ENCODE assay signal across 8 mouse cellular contexts in the genomic region with DNA sequence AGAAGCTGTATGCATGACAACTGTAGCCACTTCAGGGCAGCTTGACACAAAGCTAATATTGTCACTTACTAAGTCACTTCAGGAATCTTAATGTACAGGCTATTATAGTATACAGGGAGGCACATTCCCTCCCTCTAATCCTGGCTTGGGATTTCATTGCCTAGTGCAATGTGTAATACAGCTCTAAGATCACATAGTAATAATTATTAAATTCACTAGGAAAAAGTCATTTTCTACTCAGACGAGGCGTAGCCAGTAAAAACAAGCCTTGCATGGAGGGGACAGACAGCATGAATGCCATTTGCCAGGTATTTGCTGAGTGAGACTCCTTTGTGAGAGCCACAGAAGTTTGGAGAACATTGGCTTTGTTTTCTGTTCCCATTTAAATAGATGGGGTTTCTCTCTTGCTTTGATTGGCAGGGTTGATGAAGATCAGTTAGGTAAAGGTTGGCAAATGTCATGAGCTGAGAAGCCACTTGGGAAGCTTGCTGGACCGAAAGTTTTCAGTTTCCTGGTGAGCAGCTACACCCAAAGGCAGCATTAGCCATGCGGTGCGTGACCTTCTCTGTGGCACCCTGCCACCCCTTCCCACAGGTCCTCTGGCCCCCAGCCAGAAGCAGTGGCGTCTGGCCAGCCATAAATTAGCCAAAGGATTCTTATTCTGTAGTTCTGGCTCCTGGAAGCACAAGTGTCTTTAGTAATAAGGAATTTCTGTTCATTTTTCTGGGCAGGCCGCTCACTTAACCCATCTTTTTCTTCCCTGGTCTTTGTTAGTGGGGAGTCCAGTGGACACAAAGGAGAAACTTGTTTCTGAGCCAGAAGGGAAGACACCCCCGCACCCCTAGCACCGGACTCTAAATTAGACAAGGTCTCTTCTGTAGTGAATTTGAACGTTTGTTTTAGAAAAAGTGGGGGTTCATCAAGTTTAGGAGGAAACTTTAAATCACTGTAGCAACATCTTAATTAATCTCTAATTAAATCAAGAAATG. TPM values are rescaled to one million over a fixed set of nuclear protein-coding genes. Genes with fewer than 3 reads are reported as not detected.
A peak's percentile ranks its signal among the peaks of the same experiment; 100 is the strongest.
DNase-seq lines count a peak whose midpoint lies in the region; ATAC-seq and TF ChIP-seq lines count a peak whose summit lies in the region.
"Had no signal": no experiment of that assay in that cellular context is flagged by ENCODE, and none has a peak within 500 bp of the region (broad histone marks: within the 10 kb centered on the region; RNA-seq: fewer than 3 reads in every experiment).

No protein-coding gene starts in this region.

- 49% methylated on average over 10 of the region's 10 CpGs for WGBS in hindbrain, embryonic 14.5 days

- no peak for TF ChIP-seq POLR2A in embryonic fibroblast, embryonic 13.5 days (IDR thresholded peaks at IDR 0.05; ENCODE audit: low read depth, low read length)

- H3K9ac ChIP-seq in hindbrain, embryonic 14.5 days: no peak overlapping the region
- H3K9ac ChIP-seq: liver, embryonic 13.5 days had no signal

- no peaks in the 10 kb centered on the region for H3K9me3 ChIP-seq in hindbrain, embryonic 14.5 days (ENCODE audit: control insufficient read depth, low read length)
- H3K9me3 ChIP-seq: liver, embryonic 13.5 days had no signal

- no peak for TF ChIP-seq CTCF in embryonic fibroblast, embryonic 13.5 days (IDR thresholded peaks at IDR 0.05; ENCODE audit: borderline replicate concordance, insufficient read depth, low read length)

- H3K4me3 ChIP-seq in embryonic fibroblast, embryonic 13.5 days (ENCODE audit: insufficient read depth, low read length): no peak overlapping the region
- H3K4me3 ChIP-seq in hindbrain, embryonic 14.5 days (replicated peaks; ENCODE audit: low read length): no peak overlapping the region
- H3K4me3 ChIP-seq: liver, embryonic 13.5 days had no signal

- no peak overlapping the region for H3K4me2 ChIP-seq in hindbrain, embryonic 14.5 days (replicated peaks)
- H3K4me2 ChIP-seq: liver, embryonic 13.5 days had no signal

- DNase-seq in A20 (ENCODE audit: low read depth, low spot score): peak; percentile 26
- DNase-seq in NIH3T3 (ENCODE audit: low read depth): peak; percentile 69
- peak; percentile 71 for DNase-seq in hindbrain, embryonic 14.5 days (ENCODE audit: low spot score)
- DNase-seq in left cerebral cortex, postnatal 25 days (ENCODE audit: low spot score in 2 of 2): peak; percentile 50 to 64
- peak; percentile 74 for DNase-seq in ovary, postnatal 10 days (ENCODE audit: low spot score)
- no peak for DNase-seq in spleen, postnatal 10 days (ENCODE audit: low spot score in 2 of 2)
- DNase-seq: liver, embryonic 13.5 days had no signal

- H3K27me3 ChIP-seq in hindbrain, embryonic 14.5 days (ENCODE audit: control insufficient read depth, insufficient read depth, low read length): no peaks in the 10 kb centered on the region
- H3K27me3 ChIP-seq: liver, embryonic 13.5 days had no signal

- ATAC-seq in hindbrain, embryonic 14.5 days (ENCODE audit: low FRiP score): peak; percentile 82; the same call in 1 of the 2 replicates

- H3K36me3 ChIP-seq in hindbrain, embryonic 14.5 days (replicated peaks; ENCODE audit: control insufficient read depth, insufficient read depth): no peaks in the 10 kb centered on the region
- H3K36me3 ChIP-seq: liver, embryonic 13.5 days had no signal

- no peaks in the 10 kb centered on the region; the same call in none of the 2 replicates for H3K4me1 ChIP-seq in embryonic fibroblast, embryonic 13.5 days (ENCODE audit: control insufficient read depth, insufficient read depth, low read length)
- H3K4me1 ChIP-seq in hindbrain, embryonic 14.5 days (replicated peaks; ENCODE audit: control insufficient read depth, insufficient read depth, low read length): 0 out of 2 replicates have a peak, but pooled peaks cover 2% of the 10 kb centered on the region
- H3K4me1 ChIP-seq: liver, embryonic 13.5 days had no signal

- H3K27ac ChIP-seq in embryonic fibroblast, embryonic 13.5 days (ENCODE audit: insufficient read depth, low read length): peak overlapping the region; percentile 53
- peak overlapping the region; percentile 59; the same call in 1 of the 2 replicates for H3K27ac ChIP-seq in hindbrain, embryonic 14.5 days
- H3K27ac ChIP-seq: liver, embryonic 13.5 days had no signal

- intact Hi-C loops in left cerebral cortex, postnatal 25 days (cut with DNase I): no loop called here

RNA-seq across cellular contexts. Expression of a gene that starts 37.4 kb away (rescaled TPM):
- polyA plus RNA-seq in embryonic fibroblast, embryonic 13.5 days (2011; ENCODE audit: insufficient read length, low read depth, missing spikeins): 19.5 and 29.1 TPM in 2 replicates
- polyA plus RNA-seq in hindbrain, embryonic 14.5 days (2014; fragmentation: Nextera tagmentation; extraction: Ambion mirVana): 32.5 and 41.2 TPM in 2 replicates
- 10 to 100 TPM; 37.9 to 39.2 TPM for total RNA-seq in left cerebral cortex, postnatal 25 days (2021)

Comparison
In these comparisons a context has a peak if more than half of its experiments do, and no peak if none do; other contexts are left out.
1. DNase-seq: peak in A20 (single experiment), NIH3T3 (single experiment), hindbrain, embryonic 14.5 days (single experiment), left cerebral cortex, postnatal 25 days (2 of 2) and ovary, postnatal 10 days (single experiment); none in spleen, postnatal 10 days (0 of 2).